12 mouse cellular contexts compared by ENCODE assay signal in the genomic region with DNA sequence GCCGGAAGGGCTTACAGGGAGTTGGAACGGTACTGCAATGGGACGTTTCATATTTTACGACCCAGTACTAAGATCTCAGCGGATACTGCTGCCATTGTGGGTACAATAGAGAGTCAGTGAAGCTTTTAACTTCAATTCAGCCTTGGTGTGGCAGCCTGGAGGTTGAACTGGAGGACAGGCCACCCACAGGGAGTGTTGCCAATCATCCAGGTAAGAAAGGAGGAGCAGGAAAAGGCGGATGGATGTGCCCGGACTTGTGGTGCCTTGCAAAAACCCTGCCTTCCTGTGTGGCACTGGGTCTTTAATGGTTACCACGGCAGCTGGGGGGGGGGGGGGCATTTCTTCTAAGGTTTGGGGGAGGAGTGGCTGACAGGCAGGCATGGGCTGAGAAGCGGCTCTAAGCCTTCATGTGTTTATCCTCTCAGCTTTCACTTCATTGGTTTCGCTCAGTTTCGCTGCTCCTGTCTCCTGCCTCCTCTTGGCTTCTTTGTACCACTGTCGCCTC. TPM values are rescaled to one million over a fixed set of nuclear protein-coding genes. Genes with fewer than 3 reads are reported as not detected.
DNase-seq lines count a peak whose midpoint lies in the region; ATAC-seq lines count a peak whose summit lies in the region.
"Had no signal": no experiment of that assay in that cellular context is flagged by ENCODE, and none has a peak within 500 bp of the region (broad histone marks: within the 10 kb centered on the region; RNA-seq: fewer than 3 reads in every experiment).

No protein-coding gene starts in this region.

- no peak overlapping the region for H3K27ac ChIP-seq in kidney, embryonic 15.5 days
- H3K27ac ChIP-seq in hindbrain, embryonic 13.5 days: no peak overlapping the region
- no peak overlapping the region for H3K27ac ChIP-seq in neural tube, embryonic 13.5 days (replicated peaks)
- H3K27ac ChIP-seq in liver, embryonic 11.5 days (ENCODE audit: low read depth, low read length): no peak overlapping the region
- H3K27ac ChIP-seq: lung, embryonic 15.5 days had no signal

- ATAC-seq in kidney, embryonic 15.5 days (replicated peaks; ENCODE audit: low FRiP score): peak; percentile 70
- ATAC-seq in hindbrain, embryonic 13.5 days (ENCODE audit: low FRiP score): 0 out of 2 replicates have a peak, but pooled peaks have one; percentile 46
- no peak for ATAC-seq in neural tube, embryonic 13.5 days (ENCODE audit: low read depth)
- ATAC-seq in liver, embryonic 11.5 days (replicated peaks; ENCODE audit: low FRiP score): no peak
- ATAC-seq: inflammation-experienced regulatory T-cells, adult 6 months had no signal

- no peak for DNase-seq in kidney, postnatal 25 days
- peak; percentile 49 for DNase-seq in embryo, embryonic 10 days (ENCODE audit: low spot score)
- DNase-seq in liver, embryonic 11.5 days (ENCODE audit: low spot score): no peak
- DNase-seq in layer of hippocampus, postnatal 10 days (ENCODE audit: low spot score in 2 of 2): no peak
- DNase-seq in heart, postnatal 14 days: no peak
- DNase-seq: heart, adult 18-20 months had no signal

- H3K9ac ChIP-seq in kidney, embryonic 15.5 days: no peak overlapping the region
- H3K9ac ChIP-seq in hindbrain, embryonic 13.5 days: no peak overlapping the region
- no peak overlapping the region for H3K9ac ChIP-seq in neural tube, embryonic 13.5 days
- H3K9ac ChIP-seq in liver, embryonic 11.5 days (ENCODE audit: low read depth, low read length): no peak overlapping the region
- H3K9ac ChIP-seq: lung, embryonic 15.5 days had no signal

- no peaks in the 10 kb centered on the region for H3K9me3 ChIP-seq in kidney, embryonic 15.5 days (replicated peaks)
- H3K9me3 ChIP-seq in hindbrain, embryonic 13.5 days: no peaks in the 10 kb centered on the region
- H3K9me3 ChIP-seq in neural tube, embryonic 13.5 days: no peaks in the 10 kb centered on the region
- no peaks in the 10 kb centered on the region for H3K9me3 ChIP-seq in liver, embryonic 11.5 days (ENCODE audit: control insufficient read depth, low read length)
- H3K9me3 ChIP-seq: lung, embryonic 15.5 days had no signal

- intact Hi-C loops in heart, postnatal 14 days (cut with DNase I): no loop called here

- H3K36me3 ChIP-seq in kidney, embryonic 15.5 days: no peaks in the 10 kb centered on the region
- H3K36me3 ChIP-seq in hindbrain, embryonic 13.5 days: no peaks in the 10 kb centered on the region
- H3K36me3 ChIP-seq in neural tube, embryonic 13.5 days: no peaks in the 10 kb centered on the region
- no peaks in the 10 kb centered on the region for H3K36me3 ChIP-seq in liver, embryonic 11.5 days (ENCODE audit: control insufficient read depth, insufficient read depth, low read length)
- H3K36me3 ChIP-seq: lung, embryonic 15.5 days had no signal

- H3K4me3 ChIP-seq in kidney, embryonic 15.5 days (replicated peaks): no peak overlapping the region
- H3K4me3 ChIP-seq in hindbrain, embryonic 13.5 days: no peak overlapping the region
- H3K4me3 ChIP-seq in neural tube, embryonic 13.5 days: no peak overlapping the region
- no peak overlapping the region for H3K4me3 ChIP-seq in liver, embryonic 11.5 days (ENCODE audit: low read depth, low read length)
- H3K4me3 ChIP-seq: erythroblast, embryonic 14.5 days; lung, embryonic 15.5 days had no signal

- no peaks in the 10 kb centered on the region for H3K27me3 ChIP-seq in kidney, embryonic 15.5 days
- H3K27me3 ChIP-seq in hindbrain, embryonic 13.5 days: no peaks in the 10 kb centered on the region
- H3K27me3 ChIP-seq in neural tube, embryonic 13.5 days: no peaks in the 10 kb centered on the region
- H3K27me3 ChIP-seq in liver, embryonic 11.5 days (replicated peaks; ENCODE audit: control insufficient read depth, insufficient read depth, low read length): no peaks in the 10 kb centered on the region
- H3K27me3 ChIP-seq: lung, embryonic 15.5 days had no signal

- WGBS in kidney, embryonic 15.5 days: 24% methylated on average over 12 of the region's 12 CpGs
- 14% methylated on average over 12 of the region's 12 CpGs for WGBS in hindbrain, embryonic 13.5 days
- 13% methylated on average over 12 of the region's 12 CpGs for WGBS in neural tube, embryonic 13.5 days
- 55% methylated on average over 12 of the region's 12 CpGs for WGBS in liver, embryonic 11.5 days

- H3K4me1 ChIP-seq in kidney, embryonic 15.5 days: peaks cover 9% of the 10 kb centered on the region
- H3K4me1 ChIP-seq in hindbrain, embryonic 13.5 days (replicated peaks): peaks cover 8% of the 10 kb centered on the region; the same call in 1 of the 2 replicates
- peaks cover 14% of the 10 kb centered on the region for H3K4me1 ChIP-seq in neural tube, embryonic 13.5 days (replicated peaks)
- H3K4me1 ChIP-seq in liver, embryonic 11.5 days (replicated peaks; ENCODE audit: control insufficient read depth, insufficient read depth, low read length): no peaks in the 10 kb centered on the region
- H3K4me1 ChIP-seq: lung, embryonic 15.5 days had no signal

- peak overlapping the region; percentile 41 for H3K4me2 ChIP-seq in kidney, embryonic 15.5 days
- H3K4me2 ChIP-seq in hindbrain, embryonic 13.5 days: peak overlapping the region; percentile 25
- H3K4me2 ChIP-seq in neural tube, embryonic 13.5 days: peak overlapping the region; percentile 32
- H3K4me2 ChIP-seq in liver, embryonic 11.5 days: no peak overlapping the region
- H3K4me2 ChIP-seq: lung, embryonic 15.5 days had no signal

RNA-seq across cellular contexts. Expression of a gene that starts 13.0 kb away (rescaled TPM):
- 0.21 and 0.22 TPM in 2 replicates for polyA plus RNA-seq in kidney, embryonic 15.5 days (2015; fragmentation: Nextera tagmentation; extraction: Ambion mirVana)
- 0.39 and 1.0 TPM in 2 replicates for polyA plus RNA-seq in hindbrain, embryonic 13.5 days (2015; fragmentation: Nextera tagmentation; extraction: Ambion mirVana)
- polyA plus RNA-seq in neural tube, embryonic 13.5 days (2015; fragmentation: Nextera tagmentation; extraction: Ambion mirVana): 0.61 and 0.66 TPM in 2 replicates
- polyA plus RNA-seq in liver, embryonic 11.5 days (2014; fragmentation: Nextera tagmentation; extraction: Ambion mirVana): not detected in 2 replicates
- total RNA-seq in layer of hippocampus, postnatal 10 days (2021): 1 to 10 TPM; 1.1 to 1.8 TPM
- not detected for total RNA-seq in heart, postnatal 14 days (2021)
- total RNA-seq: heart, adult 18-20 months had no signal
- polyA plus RNA-seq: erythroblast, embryonic 14.5 days; inflammation-experienced regulatory T-cells, adult 6 months; lung, embryonic 15.5 days had no signal

RNA-seq across cellular contexts. Expression of a gene that starts 30.8 kb away (rescaled TPM):
- polyA plus RNA-seq in kidney, embryonic 15.5 days (2015; fragmentation: Nextera tagmentation; extraction: Ambion mirVana): 6.9 and 7.8 TPM in 2 replicates
- 3.0 and 4.1 TPM in 2 replicates for polyA plus RNA-seq in hindbrain, embryonic 13.5 days (2015; fragmentation: Nextera tagmentation; extraction: Ambion mirVana)
- 3.4 and 4.1 TPM in 2 replicates for polyA plus RNA-seq in neural tube, embryonic 13.5 days (2015; fragmentation: Nextera tagmentation; extraction: Ambion mirVana)
- 4.8 and 5.4 TPM in 2 replicates for polyA plus RNA-seq in liver, embryonic 11.5 days (2014; fragmentation: Nextera tagmentation; extraction: Ambion mirVana)
- 1 to 10 TPM; 2.2 to 2.6 TPM for total RNA-seq in layer of hippocampus, postnatal 10 days (2021)
- total RNA-seq in heart, postnatal 14 days (2021): under 1 TPM; 0.17 to 0.20 TPM
- polyA plus RNA-seq: erythroblast, embryonic 14.5 days had no signal

Comparison
In these comparisons a context has a peak if more than half of its experiments do, and no peak if none do; other contexts are left out.
1. ATAC-seq: peak in kidney, embryonic 15.5 days (single experiment) and hindbrain, embryonic 13.5 days (single experiment); none in neural tube, embryonic 13.5 days (single experiment) and liver, embryonic 11.5 days (single experiment).